Mouse (Mus musculus) gastrocnemius, postnatal 14 days (tissue): ENCODE measurements around the gene Nfya. TPM values are rescaled to one million over a fixed set of nuclear protein-coding genes. Genes with fewer than 3 reads are reported as not detected.

Source experiments
- DNase-seq: peaks from one replicate; pipeline ENCODE4 v3.0.0; 2021; ENCODE audit warnings: mixed read lengths
- intact Hi-C: fragments of 180-260 bp; cut with DNase I; formaldehyde crosslinking; loops from one replicate; pipeline ENCODE4 v1.15.1; 2025; ENCODE audit warnings: low total_unique reads
- total RNA-seq, 2 experiments: library from RNA; stranded (reverse); gene quantifications; 2 replicates each; pipeline ENCODE4 v1.2.3; 2021

Gene Nfya
- total RNA-seq, 2 experiments from 2014 or later, result 9.1 to 9.3 TPM

DNA sequence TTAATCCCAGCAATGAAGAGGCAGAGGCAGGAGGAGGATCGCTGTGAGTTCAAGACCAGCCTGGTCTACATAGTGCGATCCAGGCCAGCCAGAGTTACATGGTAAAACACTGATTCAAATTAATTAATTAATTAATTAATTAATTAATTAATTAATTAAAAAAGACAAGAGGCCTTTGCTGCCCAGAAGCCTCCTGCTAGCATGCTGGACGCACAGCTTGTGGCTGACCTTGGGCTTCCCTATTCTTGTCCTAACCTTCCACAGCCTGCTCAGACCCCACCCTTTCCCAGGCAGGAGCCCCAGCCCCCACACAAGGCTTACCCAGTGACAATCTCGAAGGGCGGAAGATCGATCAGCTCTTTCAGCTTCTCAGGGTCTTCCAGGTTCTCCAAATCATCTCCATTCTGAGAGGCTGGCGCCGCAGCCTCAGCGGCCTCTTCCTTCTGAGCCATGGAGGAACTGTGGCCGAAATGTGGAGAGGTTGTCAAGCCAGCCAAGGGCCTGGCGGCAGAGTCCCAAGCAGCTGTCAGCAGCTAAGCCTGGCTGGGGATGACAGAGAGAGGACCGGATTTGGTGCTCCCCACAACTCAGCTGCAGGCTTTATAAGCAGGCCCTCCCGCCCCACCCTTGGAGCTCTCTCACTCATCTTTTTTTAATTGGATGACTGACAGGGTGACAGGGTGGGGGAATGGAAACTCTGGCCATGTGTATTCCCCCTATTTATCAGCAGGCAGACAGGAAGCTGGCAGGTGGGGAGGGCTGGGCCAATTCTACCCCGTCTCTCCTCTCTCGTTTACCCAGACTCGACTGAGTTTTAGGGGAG, 22.7 kb upstream of the Nfya start, which contains the start of gene Apobec2:
Gene Apobec2, minus strand, starts transcription at position 773 of the 823 bp plus-strand sequence.
- DNase-seq, result peak; percentile 73
- intact Hi-C loops, result no loop called here

DNA sequence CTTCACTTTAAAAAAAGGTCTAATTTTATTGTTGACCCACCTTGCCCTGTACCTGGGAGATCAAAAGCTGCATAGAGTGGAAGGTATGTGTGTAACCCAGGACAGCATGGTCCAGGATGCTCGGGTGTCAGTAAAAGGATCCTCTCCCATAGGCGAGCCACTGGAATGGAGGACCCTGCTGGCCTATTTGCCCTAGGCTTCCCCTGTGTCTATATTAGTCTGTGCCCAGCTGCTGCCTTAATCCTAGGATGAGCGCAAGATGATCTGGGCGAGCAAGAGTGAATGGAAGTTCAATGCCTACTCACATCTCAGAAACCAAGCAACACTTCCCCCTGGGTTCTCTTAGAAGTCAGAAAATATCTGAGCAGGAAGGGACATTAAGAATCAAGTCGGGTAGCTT, 21.3 kb upstream of the Nfya start:
- intact Hi-C loops, result no loop called here
- no peak for DNase-seq

DNA sequence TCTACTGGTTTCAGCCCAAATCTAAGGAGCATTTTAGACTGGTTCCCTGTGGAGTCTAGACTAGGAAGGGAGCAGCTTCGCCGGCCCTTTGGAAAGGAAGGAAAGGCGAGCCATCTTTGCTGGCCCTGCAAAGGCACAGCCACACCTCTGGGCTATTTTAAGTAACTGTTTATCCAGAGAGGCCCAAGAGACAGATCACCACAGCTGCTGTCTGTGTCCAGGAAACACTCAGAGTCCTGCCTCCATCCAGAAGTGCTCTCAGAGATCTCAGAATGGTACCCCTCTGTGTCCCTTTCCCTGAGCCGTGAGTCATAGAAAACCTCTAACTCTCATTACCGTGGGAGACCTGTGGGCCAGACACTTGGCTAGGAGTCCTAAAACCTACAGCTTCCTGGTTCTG, 20.7 kb upstream of the Nfya start:
- intact Hi-C loops, result no loop called here
- no peak for DNase-seq

DNA sequence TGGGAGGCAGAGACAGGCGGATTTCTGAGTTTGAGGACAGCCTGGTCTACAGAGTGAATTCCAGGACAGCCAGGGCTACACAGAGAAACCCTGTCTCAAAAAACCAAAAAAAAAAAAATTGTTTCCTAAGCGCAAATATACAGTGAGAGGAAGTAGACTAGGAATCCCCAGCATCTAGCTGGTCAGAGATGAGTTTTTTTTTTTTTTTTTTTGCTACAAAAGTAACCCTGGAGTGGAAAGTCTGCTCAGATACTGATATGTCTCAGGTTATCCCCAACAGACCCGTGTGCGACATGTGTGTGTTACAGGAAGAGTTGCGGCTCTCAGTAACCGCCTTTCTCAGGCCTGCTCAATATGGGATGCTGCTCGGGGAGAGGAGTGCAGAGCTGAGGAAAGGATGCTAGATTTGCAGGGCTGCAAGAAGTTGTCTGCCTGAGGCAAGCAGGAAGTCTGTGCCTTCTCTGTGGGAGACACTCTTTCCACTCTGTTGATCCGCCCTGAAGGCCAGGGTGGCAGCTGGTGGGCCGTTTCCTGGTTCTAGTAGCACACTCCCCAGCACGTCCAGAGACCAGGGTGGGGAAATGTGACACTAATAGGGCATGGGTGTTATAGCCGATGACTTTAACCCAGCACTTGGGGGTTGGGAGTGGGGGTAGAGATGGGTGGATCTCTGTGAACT, 18.3 kb upstream of the Nfya start:
- no peak for DNase-seq
- intact Hi-C loops, result no loop called here

DNA sequence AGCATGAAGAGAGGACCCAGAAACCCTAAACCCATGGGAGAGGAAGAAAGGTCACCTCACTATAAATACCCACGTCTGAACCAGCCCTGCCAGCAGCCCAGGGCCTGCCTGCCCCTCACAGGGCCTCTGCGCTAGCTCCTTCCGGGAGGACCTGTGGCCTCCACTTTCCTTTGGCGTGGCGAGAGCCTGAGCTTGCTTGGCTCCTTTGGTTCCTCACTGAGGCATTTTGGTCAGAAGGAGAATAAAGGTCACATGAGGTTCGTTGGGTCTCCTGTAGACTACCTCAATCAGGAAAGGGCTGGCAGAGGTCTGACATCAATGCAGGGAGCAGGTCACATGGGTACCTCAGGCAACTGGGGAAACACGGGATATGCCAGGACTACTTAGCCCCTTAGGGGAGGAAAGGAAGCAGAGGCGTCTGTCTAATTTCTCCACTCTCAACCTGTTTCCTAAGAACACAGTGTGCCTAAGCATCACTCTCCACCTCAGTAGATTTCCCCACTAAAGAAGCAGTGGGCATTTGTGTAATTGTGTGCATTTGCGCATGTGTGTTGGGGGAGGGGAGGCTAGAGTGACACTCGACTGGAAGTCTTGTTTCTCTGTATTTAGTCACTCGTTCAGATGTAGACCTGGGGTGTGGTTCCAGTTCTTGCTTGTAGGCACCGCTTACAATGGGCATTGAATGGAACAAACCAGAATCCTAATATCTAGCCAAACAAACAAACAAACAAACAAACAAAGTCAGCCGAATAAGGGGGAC, 17.5 kb upstream of the Nfya start:
- intact Hi-C loops, result no loop called here
- DNase-seq, result peak; percentile 54

DNA sequence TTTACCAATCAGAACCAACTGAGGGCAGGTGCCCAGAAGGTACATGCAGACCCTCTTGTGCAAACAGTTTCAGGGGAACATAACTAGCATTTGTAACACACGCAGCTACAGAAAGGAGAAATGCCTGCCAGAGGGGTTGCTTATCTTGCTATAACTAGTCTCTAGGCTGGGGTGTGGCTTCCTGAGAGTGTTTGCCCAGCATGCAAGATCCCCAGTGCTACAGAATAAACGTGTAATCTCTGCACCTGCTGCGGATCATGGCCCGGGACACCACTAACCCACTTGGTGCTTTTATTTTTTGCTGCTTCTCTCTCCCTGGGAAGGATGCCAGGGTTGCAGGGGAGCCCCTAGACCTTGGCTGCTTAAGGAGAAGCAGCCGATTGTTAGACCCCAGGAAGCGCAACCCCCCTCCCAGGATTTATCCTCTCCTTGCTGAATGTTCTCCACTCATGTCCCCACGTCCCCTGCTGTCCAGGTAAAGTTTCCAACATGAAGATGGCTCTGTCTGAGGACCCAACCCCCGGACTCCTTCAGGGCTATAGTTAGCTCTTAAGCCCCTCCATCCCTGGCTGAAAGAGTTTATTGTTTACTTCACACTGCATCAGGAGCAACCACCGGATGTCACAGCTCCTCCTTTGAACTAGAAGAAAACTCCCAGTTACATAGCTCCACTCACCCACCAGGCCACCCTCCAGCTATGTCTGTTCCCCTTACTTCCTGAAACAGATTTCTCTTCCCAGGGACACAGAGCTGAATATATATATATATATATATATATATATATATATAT, 16.3 kb upstream of the Nfya start:
- intact Hi-C loops, result no loop called here
- no peak for DNase-seq

DNA sequence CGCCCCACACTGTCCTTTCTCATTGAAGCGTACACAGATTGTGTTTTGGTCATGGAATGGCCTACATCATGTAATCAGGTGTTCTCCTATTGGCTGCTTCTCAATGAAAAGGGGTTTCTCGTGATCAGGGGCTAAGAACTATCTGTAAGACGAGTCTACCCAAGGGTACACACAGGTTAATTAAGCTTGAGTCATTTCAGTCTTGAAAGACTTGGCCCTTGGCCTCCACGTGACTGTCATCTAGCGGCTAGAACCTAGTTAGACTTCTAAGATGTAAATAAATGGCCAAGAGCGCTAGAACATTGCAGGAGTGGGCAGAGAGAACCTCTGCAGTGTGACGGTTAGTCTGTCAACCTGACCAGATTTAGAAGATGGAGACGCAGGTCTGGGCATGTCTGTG, 14.5 kb upstream of the Nfya start:
- intact Hi-C loops, result no loop called here
- no peak for DNase-seq

DNA sequence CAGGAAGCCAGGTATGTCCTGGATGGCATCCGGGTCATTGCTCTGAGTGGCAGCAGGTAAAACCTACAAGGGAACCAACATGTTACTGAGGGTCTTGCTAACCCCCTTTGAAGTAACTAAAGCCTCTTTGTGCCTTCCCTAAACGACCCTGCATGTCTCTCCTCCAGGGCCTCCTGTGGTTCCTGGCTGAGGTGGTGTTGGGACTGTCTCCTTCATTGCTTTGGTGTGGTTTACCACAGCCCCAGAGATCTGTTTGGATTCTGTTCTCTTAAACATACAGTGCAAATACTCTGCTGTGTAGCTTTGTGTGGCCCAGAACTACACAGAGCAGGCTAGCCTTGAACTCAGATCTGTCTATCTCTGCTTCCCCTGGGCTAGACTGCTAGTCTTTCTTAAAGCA, 9.9 kb upstream of the Nfya start:
- intact Hi-C loops, result no loop called here
- no peak for DNase-seq

DNA sequence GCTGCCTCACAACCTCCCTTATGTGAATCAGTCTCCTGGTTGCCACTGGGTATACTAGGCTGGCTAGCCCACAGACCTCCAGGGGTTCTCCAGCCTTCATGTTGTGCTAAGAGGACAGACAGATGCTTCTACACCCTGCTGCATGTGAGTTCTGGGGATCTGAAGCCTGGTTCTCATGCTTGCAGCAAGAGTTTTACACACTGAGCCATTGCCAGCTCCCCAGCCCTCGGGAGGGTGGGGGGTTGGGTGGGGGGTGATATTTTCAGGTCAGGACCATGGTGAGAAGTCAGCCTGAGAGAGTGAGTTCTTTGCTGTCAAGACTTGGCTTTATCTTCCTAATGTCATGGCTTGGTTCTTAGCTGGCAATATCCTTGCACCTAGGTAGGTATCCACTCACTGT, 9.1 kb upstream of the Nfya start:
- DNase-seq, result no peak

DNA sequence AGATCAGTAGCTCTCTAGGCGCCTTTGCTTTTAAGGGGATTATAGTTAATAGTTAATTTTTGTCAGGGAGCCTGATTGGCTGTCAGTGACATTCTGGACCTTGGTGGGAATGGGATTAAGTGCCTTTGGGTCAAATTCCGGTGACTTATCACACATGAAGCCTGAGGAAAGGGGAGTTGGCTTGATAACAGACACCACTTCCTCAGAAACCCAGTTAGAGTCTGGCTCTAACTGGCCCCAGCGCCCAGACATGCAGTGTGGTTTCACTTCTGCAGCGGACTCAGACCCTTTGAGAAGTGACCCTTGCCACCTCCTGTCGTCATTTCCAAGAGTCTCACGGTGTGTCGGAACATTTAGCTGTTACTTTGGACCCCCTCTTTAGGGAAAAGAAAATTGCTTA, 8.5 kb upstream of the Nfya start:
- intact Hi-C loops, result no loop called here
- no peak for DNase-seq

More for the DNA sequence above, 9.1 kb upstream of the Nfya start:
- intact Hi-C loops, result no loop called here

DNA sequence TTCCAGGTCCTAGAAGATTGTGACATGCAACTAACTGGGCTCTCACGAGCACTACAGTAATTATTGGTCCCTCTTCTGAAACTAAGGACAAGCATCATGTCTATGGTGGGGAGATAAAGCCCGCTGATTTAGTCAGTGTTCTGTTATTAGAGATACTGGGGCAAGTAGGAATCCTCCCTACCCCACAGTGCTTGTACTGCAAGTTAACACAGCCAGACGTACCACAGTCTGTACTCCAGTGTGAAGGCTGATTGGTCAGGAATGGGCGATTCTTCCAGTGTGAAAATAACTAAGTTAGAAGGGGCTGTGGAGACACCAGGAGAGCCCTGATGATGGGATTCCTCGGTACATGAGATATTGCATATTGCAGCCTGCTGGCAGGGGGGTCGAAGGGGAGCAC, 7.8 kb upstream of the Nfya start:
- intact Hi-C loops, result loop anchor here (2.0 kb wide), 1 partner anchor 183 kb away; no protein-coding TSS in a partner anchor
- no peak for DNase-seq

DNA sequence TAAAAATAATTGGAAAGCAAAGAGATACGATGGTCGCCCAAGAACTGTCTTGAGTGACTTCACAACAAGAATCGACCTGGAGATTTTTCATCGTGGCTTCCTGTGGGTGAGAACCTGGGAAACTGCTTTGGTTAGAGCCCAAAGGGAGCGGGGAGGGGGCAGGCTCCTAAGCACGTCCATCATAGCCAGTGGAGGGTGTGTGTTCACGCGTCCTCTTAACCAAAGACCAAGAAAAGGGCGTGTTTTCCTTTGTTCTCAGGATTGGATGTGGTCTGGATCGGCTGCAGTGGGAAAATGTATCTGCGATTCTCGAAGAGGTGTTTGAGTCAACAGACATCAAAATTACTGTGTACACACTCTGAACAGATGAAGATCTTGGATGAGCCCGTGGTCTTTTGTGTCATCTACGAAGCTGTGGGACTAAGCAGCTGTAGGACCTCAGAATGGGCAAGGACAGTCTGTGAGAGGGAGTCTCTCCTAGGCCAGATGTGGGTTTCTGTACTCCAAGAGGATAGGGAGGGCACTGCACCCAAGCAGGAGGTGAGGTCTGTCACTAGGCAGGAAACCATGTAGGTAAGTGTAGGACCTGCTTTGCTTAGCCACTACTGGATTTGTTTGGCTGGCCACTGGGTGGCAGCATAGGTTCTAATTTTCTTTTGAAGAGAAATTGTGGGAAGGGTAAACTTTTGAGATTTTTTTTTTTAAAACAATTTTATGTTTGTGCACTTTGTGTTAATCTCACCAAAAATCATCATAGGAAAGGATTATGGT, 6.9 kb upstream of the Nfya start:
- peak; percentile 50 for DNase-seq

DNA sequence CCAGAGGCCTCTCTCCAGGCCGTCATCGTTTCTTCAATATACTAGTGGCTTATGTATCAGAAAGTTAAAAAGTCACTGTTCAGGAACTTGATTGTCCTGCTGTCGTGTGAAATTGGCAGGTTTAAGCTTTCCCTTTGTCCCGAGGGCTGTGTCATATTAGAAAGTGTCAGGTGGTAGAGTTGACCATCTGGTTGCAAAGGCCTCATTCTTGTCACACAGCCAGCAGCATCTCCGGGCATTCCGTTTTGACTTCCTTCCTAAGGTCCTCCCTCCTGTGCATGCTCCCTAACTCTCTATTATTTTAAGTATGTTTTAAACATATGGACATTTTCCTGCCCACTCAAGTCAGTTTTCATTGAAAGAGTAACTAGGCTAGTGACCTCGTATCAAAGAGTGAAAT, 6.3 kb upstream of the Nfya start:
- intact Hi-C loops, result loop anchor here (2.0 kb wide), 1 partner anchor 185 kb away; no protein-coding TSS in a partner anchor
- no peak for DNase-seq

More for the DNA sequence above, 6.9 kb upstream of the Nfya start:
- intact Hi-C loops, result loop anchor here (2.0 kb wide), 1 partner anchor 184 kb away; no protein-coding TSS in a partner anchor

DNA sequence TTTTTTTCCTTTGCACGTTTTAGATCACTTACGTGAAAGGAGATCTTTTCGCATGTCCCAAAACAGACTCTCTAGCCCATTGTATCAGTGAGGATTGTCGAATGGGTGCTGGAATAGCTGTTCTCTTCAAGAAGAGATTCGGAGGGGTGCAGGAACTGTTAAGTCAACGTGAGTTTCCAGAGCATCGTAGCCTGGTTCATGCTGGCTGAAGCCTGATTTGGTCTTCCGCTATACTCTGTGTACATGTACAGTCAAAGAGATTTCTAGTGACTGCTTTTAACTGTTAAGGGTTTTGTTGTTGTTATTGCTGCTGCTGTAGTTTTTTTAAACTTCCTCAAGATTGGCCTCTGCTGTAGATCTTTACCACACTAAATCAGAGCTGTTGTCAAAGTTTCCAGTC, 1.5 kb upstream of the Nfya start:
- DNase-seq, result no peak
- intact Hi-C loops, result no loop called here

DNA sequence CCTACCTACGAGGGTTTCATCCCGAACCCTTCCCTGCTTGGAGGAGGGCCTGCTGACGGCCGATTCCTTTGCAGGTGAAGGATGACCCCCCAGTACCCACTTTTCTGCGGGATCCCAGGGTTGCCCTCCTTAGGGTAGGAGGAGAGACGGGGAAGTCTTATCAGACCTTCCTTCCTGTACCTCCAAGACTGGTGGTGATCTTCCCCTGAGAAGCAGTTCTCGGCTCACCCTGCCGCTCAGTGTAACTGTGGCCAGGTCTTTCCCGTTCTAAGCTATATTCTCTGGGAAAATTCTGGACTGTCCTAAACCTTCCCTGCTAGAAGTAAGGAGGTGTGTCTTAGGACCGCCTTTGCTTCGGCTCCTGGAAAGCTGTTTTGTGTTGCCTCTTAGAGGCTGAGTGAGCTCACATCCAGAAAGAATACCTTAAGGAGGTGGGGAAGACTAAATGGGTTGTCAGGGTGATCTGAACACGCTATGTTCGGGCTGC, 636 bp upstream of the Nfya start:
- intact Hi-C loops, result no loop called here
- no peak for DNase-seq

DNA sequence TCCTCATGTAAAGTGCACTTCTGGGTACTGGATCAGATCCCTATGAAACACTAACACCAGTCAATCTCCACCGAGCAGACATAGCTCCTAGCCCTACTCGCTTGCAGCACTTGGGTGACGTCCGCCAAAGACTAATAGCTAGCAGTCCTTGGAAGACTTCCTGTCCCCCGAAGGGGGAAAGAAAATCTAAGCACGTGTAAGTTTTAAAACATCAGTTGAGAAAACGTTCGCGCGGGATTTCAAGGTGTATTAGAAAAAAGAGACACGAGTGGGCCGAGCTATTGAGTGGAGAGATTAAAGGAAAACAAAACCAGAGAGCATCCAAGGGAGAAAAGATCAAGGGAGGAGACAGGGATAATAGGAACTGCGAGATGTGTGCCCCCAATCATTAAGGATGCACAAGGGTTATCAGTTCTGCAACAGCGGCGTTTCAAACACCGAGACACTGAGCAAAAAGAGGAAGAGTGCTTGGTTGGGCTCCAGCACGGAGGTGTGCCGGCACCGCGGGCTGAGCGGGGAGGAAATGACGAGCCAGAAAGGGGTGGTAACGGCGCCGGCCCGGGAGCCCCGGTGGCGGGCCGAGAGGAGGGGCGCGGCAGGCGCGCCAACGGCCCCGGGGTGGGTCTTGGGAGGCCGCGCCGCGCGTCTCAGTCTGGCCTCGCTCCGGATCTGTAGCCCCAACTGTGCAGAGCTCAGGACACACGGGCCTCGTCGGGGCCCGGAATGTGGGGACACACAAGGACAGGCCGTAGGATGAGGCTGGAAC, 997 bp downstream of the Nfya start:
- intact Hi-C loops, result no loop called here
- DNase-seq, result peak; percentile 77

DNA sequence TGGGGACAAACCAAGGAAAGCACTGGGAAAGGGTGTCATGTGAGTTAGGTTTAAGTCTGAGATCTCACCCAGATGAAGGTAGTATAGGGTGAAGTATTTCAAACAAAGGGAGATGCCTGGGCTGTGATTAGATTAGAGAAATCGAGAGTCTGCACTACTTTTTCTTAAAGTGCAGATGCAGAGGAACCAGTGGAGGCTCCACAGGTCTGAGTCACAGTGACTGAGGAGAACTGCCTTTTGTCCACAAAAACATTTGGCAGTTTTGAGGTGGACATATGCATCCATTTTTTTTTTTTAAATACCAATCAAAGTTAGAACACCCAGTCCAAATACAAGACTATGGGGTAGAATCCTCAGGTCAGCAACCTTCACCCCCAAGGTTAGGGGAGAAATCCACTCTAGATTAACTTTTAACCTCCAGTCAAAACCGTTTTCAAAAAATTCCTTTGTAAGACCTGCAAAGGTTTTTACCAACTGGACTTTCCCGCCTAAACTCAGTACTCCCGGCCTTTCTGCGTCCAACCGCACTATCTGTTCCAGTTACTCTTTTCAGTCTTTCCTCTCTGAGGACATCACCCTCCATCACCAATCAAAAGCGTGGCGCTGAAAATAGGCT, 1.7 kb downstream of the Nfya start:
- intact Hi-C loops, result no loop called here
- DNase-seq, result no peak
